Mouse (Mus musculus) gastrocnemius, postnatal 10 days (tissue): Measurements from ENCODE around the gene Cox6b2. TPM values are rescaled to one million over a fixed set of nuclear protein-coding genes. Genes with fewer than 3 reads are reported as not detected.

Experiments used
- DNase-seq: peaks from one replicate; pipeline ENCODE4 v3.0.0; 2021; ENCODE audit warnings: mixed read lengths
- total RNA-seq, 2 experiments: library from RNA; stranded (reverse); gene quantifications; 2 replicates each; pipeline ENCODE4 v1.2.3; 2021

The Cox6b2 gene
- total RNA-seq, 2 experiments from 2014 or later, result 4.3 to 5.4 TPM

GRCm38 (mm10) chr7:4719276-4719675, 33.6 kb downstream of the Cox6b2 start:
- DNase-seq, result no peak

DNA sequence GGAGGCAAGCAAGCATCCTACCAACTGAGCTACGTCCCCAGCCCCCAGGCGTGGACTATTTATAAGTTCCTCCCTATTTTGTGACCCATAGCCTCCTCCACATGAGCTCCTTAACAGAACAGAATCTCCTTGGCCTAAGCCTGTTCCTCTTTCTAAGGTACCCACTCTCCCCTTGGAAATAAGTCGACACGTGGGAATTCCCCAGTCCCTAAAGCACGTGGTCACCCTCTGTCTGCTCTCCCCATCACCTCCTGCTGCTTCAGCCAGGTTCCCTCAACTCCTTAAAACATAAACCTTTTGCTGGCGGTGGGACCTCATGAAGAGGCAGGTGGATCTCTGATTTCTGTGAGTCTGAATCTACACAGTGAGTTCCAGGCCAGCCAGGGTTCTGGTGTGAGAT, 35.9 kb downstream of the Cox6b2 start:
- DNase-seq, result no peak

DNA sequence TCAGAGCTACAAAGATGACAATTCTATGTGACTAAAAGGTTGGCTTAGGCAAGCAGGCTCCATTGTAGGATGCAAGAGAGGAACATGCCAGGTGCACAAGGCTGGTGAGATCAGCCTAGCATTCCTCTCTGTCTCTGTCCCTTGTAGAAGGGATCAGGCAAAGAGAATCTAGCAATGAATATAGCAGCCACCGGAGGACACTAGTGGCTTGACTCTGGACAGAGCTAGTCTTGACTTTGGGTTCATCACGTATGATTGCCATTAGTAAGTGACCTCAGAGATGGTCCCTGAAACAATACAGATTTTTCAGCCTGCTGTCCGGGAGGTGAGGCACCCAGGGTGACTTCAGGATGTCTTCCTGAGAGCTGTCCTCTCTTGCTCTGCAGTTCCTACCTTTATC, 40.3 kb downstream of the Cox6b2 start:
- DNase-seq, result no peak

DNA sequence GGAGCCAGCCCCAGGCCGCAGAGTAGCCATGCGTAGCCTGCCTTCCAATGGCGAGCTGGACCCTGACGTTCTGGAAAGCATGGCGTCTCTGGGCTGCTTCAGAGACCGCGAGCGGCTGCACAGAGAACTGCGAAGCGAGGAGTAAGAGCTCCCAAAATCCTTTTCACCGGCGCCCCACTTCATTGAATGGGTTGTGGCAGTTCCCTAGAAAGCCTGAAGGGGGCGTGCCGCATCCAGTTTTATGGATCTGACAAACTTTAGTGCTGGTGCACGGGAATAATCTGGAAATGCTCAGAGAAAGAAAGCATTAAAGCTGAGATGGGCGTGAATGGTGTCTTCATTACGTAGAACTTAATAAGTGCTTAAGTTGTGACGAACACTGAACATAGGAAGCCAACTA, 47.8 kb downstream of the Cox6b2 start:
- DNase-seq, result peak; percentile 57

DNA sequence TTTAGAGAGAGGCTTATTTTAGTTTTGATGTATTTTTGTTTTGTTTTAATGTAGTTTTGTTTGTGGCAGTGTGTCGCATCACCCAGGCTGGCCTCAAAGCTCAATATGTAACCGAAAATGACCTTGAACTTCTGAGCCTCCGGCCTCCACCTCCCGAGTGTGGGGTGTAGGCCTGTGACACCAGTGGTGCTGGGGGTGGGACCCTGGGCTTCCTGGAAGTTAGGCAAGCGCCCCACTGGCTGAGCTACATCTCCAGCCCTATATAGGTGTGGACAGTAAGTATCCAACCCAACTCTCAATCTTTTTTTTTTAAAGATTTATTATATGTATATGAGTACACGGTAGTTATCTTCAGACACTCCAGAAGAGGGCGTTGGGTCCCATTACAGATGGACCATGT, 49.7 kb downstream of the Cox6b2 start:
- no peak for DNase-seq

DNA sequence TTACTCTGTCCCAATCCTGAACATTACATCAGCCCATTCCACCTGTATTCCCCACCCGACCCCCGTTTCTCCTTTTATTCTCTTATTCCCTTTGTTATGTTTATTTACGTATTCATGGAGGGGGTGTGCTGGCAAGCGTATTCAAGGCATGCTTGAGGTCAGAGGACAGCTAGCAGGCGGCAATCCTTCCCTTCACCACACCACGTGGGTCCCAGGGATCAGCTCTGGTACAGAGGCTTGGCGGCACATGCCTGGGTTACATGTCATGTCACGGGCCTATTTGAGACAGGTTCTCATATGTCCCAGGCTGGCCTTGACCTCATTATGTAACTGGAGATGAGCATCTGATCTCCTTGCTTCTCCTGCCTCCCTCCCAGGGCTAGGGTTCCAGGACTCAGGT, 50.6 kb downstream of the Cox6b2 start:
- DNase-seq, result no peak

Other genes starting within 250 kb of the Cox6b2 start
- gene Tnnt1, start 236.7 kb downstream of the Cox6b2 start, total RNA-seq, result 100 to 1,000 TPM; 288 to 386 TPM
- 1 to 10 TPM; 1.4 to 2.3 TPM for gene Tnni3, start 228.9 kb downstream of the Cox6b2 start, total RNA-seq
- under 1 TPM; 0.14 to 0.23 TPM for gene Dnaaf3, start 220.6 kb downstream of the Cox6b2 start, total RNA-seq
- gene Syt5, start 205.6 kb downstream of the Cox6b2 start, total RNA-seq, result under 1 TPM; 0.16 to 0.25 TPM
- not detected for gene Ptprh, start 149.1 kb downstream of the Cox6b2 start, total RNA-seq
- gene Tmem86b, start 121.7 kb downstream of the Cox6b2 start, total RNA-seq, result 1 to 10 TPM; 4.6 to 5.2 TPM
- 10 to 100 TPM; 53.0 to 58.1 TPM for gene Ppp6r1, start 94.1 kb downstream of the Cox6b2 start, total RNA-seq
- gene Hspbp1, start 68.0 kb downstream of the Cox6b2 start, total RNA-seq, result 10 to 100 TPM; 22.1 to 23.3 TPM
- 1 to 10 TPM; 3.3 to 4.6 TPM for gene Brsk1, start 62.5 kb downstream of the Cox6b2 start, total RNA-seq
- gene Tmem150b, start 27.8 kb downstream of the Cox6b2 start, total RNA-seq, result under 1 TPM in 1 of 2 experiments, not detected in 1; 0.27 TPM
- 10 to 100 TPM; 20.6 to 34.1 TPM for gene Kmt5c, start 13.0 kb downstream of the Cox6b2 start, total RNA-seq
- not detected for gene Fam71e2, start 18.2 kb upstream of the Cox6b2 start, total RNA-seq
- under 1 TPM; 0.20 to 0.31 TPM for gene Il11, start 29.8 kb upstream of the Cox6b2 start, total RNA-seq
- gene Tmem190, start 29.8 kb upstream of the Cox6b2 start, total RNA-seq, result not detected
- gene Tmem238, start 36.6 kb upstream of the Cox6b2 start, total RNA-seq, result 1 to 10 TPM; 3.5 to 6.3 TPM
- gene Rpl28, start 39.8 kb upstream of the Cox6b2 start, total RNA-seq, result 100 to 1,000 TPM; 796 to 873 TPM
- gene Ube2s, start 59.5 kb upstream of the Cox6b2 start, total RNA-seq, result 100 to 1,000 TPM in 1 of 2 experiments, 10 to 100 TPM in 1; 91.1 to 107 TPM
- gene Shisa7, start 91.6 kb upstream of the Cox6b2 start, total RNA-seq, result under 1 TPM; 0.12 to 0.18 TPM
- gene Isoc2b, start 117.2 kb upstream of the Cox6b2 start, total RNA-seq, result 1 to 10 TPM; 1.9 to 4.3 TPM
- gene Isoc2a, start 124.1 kb upstream of the Cox6b2 start, total RNA-seq, result 10 to 100 TPM; 13.3 to 14.3 TPM
- under 1 TPM in 1 of 2 experiments, not detected in 1; 0.19 TPM for gene Gm36210, start 153.4 kb upstream of the Cox6b2 start, total RNA-seq
- gene Zfp628, start 162.1 kb upstream of the Cox6b2 start, total RNA-seq, result 10 to 100 TPM in 1 of 2 experiments, 1 to 10 TPM in 1; 9.9 to 10.5 TPM
- 1 to 10 TPM; 1.9 to 4.4 TPM for gene Nat14, start 168.9 kb upstream of the Cox6b2 start, total RNA-seq
- 10 to 100 TPM; 43.3 to 55.0 TPM for gene Ssc5d, start 172.7 kb upstream of the Cox6b2 start, total RNA-seq
- gene Sbk2, start 211.3 kb upstream of the Cox6b2 start, total RNA-seq, result 10 to 100 TPM; 31.0 to 46.5 TPM
- gene Sbk3, start 218.1 kb upstream of the Cox6b2 start, total RNA-seq, result under 1 TPM in 1 of 2 experiments, not detected in 1; 0.28 TPM
- gene Zfp579, start 243.1 kb upstream of the Cox6b2 start, total RNA-seq, result 10 to 100 TPM; 15.2 to 18.2 TPM